8 mouse cellular contexts compared by ENCODE assay signal in the genomic region with DNA sequence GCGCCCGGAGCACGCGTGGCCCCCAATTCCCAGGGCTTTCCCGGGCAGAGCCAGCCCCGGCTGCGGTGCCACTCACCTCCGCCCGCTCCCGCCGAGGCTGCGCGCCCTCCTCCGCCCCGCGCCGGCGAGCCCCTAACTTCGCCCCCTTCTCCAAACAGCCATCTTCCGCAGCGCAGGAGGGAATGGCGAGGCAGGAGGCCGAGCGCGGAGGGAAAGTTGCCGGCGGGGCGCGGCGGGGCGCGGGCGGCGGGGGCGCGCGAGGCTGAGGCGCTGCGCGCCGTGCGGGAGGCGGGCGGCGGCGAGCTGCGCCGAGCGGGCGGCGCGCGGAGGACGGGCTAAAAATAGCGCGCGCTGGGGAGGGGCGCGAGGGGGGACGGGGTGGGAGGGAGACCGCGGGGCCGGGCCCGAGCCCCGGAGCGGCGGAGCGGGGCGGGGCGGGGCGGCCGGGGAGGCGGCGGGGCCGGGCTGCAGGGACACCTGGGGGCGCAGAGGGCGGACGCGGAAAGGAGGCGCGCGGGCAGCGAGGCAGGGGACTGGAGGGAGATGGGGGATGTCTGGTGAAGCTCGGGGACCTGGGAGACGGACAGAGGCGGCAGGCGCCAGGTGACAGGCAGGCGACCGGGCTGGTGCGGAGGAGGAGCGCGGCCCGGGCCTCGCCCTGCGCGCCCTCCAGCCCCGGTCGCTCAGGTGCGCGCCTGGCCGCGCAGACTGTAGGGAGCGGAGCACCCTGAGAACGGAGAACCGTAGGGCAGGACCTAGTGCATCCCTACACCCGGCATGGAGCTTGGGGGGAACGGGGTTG. TPM values are rescaled to one million over a fixed set of nuclear protein-coding genes. Genes with fewer than 3 reads are reported as not detected.
A peak's percentile ranks its signal among the peaks of the same experiment; 100 is the strongest.
DNase-seq lines count a peak whose midpoint lies in the region; ATAC-seq and TF ChIP-seq lines count a peak whose summit lies in the region.

No protein-coding gene starts in this region.

- no peak for TF ChIP-seq POLR2A in brain, embryonic 14.5 days (IDR thresholded peaks at IDR 0.05; ENCODE audit: borderline replicate concordance, extremely low read depth, insufficient read depth, insufficient read length, poor library complexity, severe bottlenecking)
- no peak for TF ChIP-seq POLR2A in limb, embryonic 14.5 days (IDR thresholded peaks at IDR 0.05; ENCODE audit: borderline replicate concordance, extremely low read depth, insufficient read depth, insufficient read length)

- H3K27ac ChIP-seq in forebrain, embryonic 12.5 days: peak overlapping the region; percentile 31; the same call in 1 of the 2 replicates
- H3K27ac ChIP-seq in hindbrain, embryonic 15.5 days (replicated peaks): peak overlapping the region; percentile 79
- H3K27ac ChIP-seq in limb, embryonic 14.5 days (replicated peaks; ENCODE audit: low read depth, low read length): no peak overlapping the region
- no peak overlapping the region for H3K27ac ChIP-seq in neural tube, embryonic 11.5 days (ENCODE audit: low read depth, low read length)

- H3K36me3 ChIP-seq in erythroblast, embryonic 14.5 days (ENCODE audit: control insufficient read depth): no peaks in the 10 kb centered on the region
- H3K36me3 ChIP-seq in forebrain, embryonic 12.5 days (replicated peaks): no peaks in the 10 kb centered on the region
- no peaks in the 10 kb centered on the region for H3K36me3 ChIP-seq in hindbrain, embryonic 15.5 days
- H3K36me3 ChIP-seq in limb, embryonic 14.5 days (ENCODE audit: control insufficient read depth, insufficient read depth, low read length): no peaks in the 10 kb centered on the region
- H3K36me3 ChIP-seq in neural tube, embryonic 11.5 days (ENCODE audit: control insufficient read depth, insufficient read depth, low read length): no peaks in the 10 kb centered on the region

- H3K4me1 ChIP-seq in erythroblast, embryonic 14.5 days (ENCODE audit: control insufficient read depth): no peaks in the 10 kb centered on the region
- H3K4me1 ChIP-seq in forebrain, embryonic 12.5 days: peaks cover 5% of the 10 kb centered on the region; the same call in 1 of the 2 replicates
- peaks cover 10% of the 10 kb centered on the region; the same call in 1 of the 2 replicates for H3K4me1 ChIP-seq in hindbrain, embryonic 15.5 days (replicated peaks)
- no peaks in the 10 kb centered on the region for H3K4me1 ChIP-seq in limb, embryonic 14.5 days (ENCODE audit: control insufficient read depth, insufficient read depth, low read length)
- no peaks in the 10 kb centered on the region for H3K4me1 ChIP-seq in neural tube, embryonic 11.5 days (ENCODE audit: control insufficient read depth, insufficient read depth, low read length)

- peak; percentile 74 for DNase-seq in brain, embryonic 14.5 days (ENCODE audit: low read depth)
- DNase-seq in limb, embryonic 14.5 days (ENCODE audit: low spot score): peak; percentile 20
- DNase-seq in neural tube, embryonic 11.5 days (ENCODE audit: low spot score): peak; percentile 49
- DNase-seq in thymus, postnatal 25 days: peak; percentile 36

- H3K4me2 ChIP-seq in forebrain, embryonic 12.5 days: peak overlapping the region; percentile 84
- peak overlapping the region; percentile 80 for H3K4me2 ChIP-seq in hindbrain, embryonic 15.5 days
- H3K4me2 ChIP-seq in limb, embryonic 14.5 days (replicated peaks; ENCODE audit: low read depth, low read length, severe bottlenecking): peak overlapping the region; percentile 92
- peak overlapping the region; percentile 67 for H3K4me2 ChIP-seq in neural tube, embryonic 11.5 days (ENCODE audit: low read depth)

- 1% methylated on average over 73 of the region's 107 CpGs for WGBS in forebrain, embryonic 12.5 days
- WGBS in hindbrain, embryonic 15.5 days: under 1% methylated on average over 63 of the region's 107 CpGs
- WGBS in limb, embryonic 14.5 days: under 1% methylated on average over 36 of the region's 107 CpGs
- under 1% methylated on average over 70 of the region's 107 CpGs for WGBS in neural tube, embryonic 11.5 days

- peak overlapping the region; percentile 16 for H3K4me3 ChIP-seq in erythroblast, embryonic 14.5 days (replicated peaks)
- peak overlapping the region; percentile 74 for H3K4me3 ChIP-seq in forebrain, embryonic 12.5 days (replicated peaks)
- H3K4me3 ChIP-seq in hindbrain, embryonic 15.5 days: peak overlapping the region; percentile 82
- H3K4me3 ChIP-seq in limb, embryonic 14.5 days (replicated peaks; ENCODE audit: low read length): peak overlapping the region; percentile 69
- peak overlapping the region; percentile 71 for H3K4me3 ChIP-seq in neural tube, embryonic 11.5 days (ENCODE audit: low read depth, low read length)

- TF ChIP-seq CTCF in brain, embryonic 14.5 days (IDR thresholded peaks at IDR 0.05; ENCODE audit: borderline replicate concordance, extremely low read depth, insufficient read depth, insufficient read length): no peak

- no peak for ATAC-seq in erythroblast, adult 5-6 weeks (replicated peaks; ENCODE audit: low FRiP score, poor library complexity, severe bottlenecking)
- ATAC-seq in forebrain, embryonic 12.5 days (ENCODE audit: low FRiP score): peak; percentile 90
- peak; percentile 94 for ATAC-seq in hindbrain, embryonic 15.5 days (ENCODE audit: low FRiP score, low read depth)
- ATAC-seq in limb, embryonic 14.5 days (ENCODE audit: low FRiP score, low read depth): peak; percentile 86
- peak; percentile 80 for ATAC-seq in neural tube, embryonic 11.5 days (ENCODE audit: insufficient read depth, low FRiP score, low TSS enrichment)

- H3K27me3 ChIP-seq in erythroblast, embryonic 14.5 days (ENCODE audit: control insufficient read depth): peaks cover 28% of the 10 kb centered on the region
- H3K27me3 ChIP-seq in forebrain, embryonic 12.5 days: peaks cover 17% of the 10 kb centered on the region
- H3K27me3 ChIP-seq in hindbrain, embryonic 15.5 days: 0 out of 2 replicates have a peak, but pooled peaks cover 7% of the 10 kb centered on the region
- H3K27me3 ChIP-seq in limb, embryonic 14.5 days (ENCODE audit: control insufficient read depth, insufficient read depth, low read length): no peaks in the 10 kb centered on the region
- H3K27me3 ChIP-seq in neural tube, embryonic 11.5 days (ENCODE audit: control insufficient read depth, insufficient read depth, low read length): peaks cover 12% of the 10 kb centered on the region

- H3K9ac ChIP-seq in forebrain, embryonic 12.5 days: peak overlapping the region; percentile 63
- peak overlapping the region; percentile 71 for H3K9ac ChIP-seq in hindbrain, embryonic 15.5 days
- peak overlapping the region; percentile 67 for H3K9ac ChIP-seq in limb, embryonic 14.5 days (ENCODE audit: low read depth, low read length, severe bottlenecking)
- peak overlapping the region; percentile 53 for H3K9ac ChIP-seq in neural tube, embryonic 11.5 days (ENCODE audit: low read length)

- no peaks in the 10 kb centered on the region for H3K9me3 ChIP-seq in erythroblast, embryonic 14.5 days (ENCODE audit: control insufficient read depth, low read length)
- no peaks in the 10 kb centered on the region for H3K9me3 ChIP-seq in forebrain, embryonic 12.5 days
- H3K9me3 ChIP-seq in hindbrain, embryonic 15.5 days: no peaks in the 10 kb centered on the region
- no peaks in the 10 kb centered on the region for H3K9me3 ChIP-seq in limb, embryonic 14.5 days (ENCODE audit: control insufficient read depth, low read length)
- no peaks in the 10 kb centered on the region for H3K9me3 ChIP-seq in neural tube, embryonic 11.5 days (ENCODE audit: control insufficient read depth, low read length)

RNA-seq across cellular contexts. Expression of a gene that starts 10.0 kb away (rescaled TPM):
- polyA plus RNA-seq in erythroblast, embryonic 14.5 days (2012): not detected in 2 replicates
- 0.63 and 1.7 TPM in 2 replicates for total RNA-seq in erythroblast, adult 5-6 weeks (2015; ENCODE audit: low replicate concordance)
- total RNA-seq in erythroblast, adult 5-6 weeks (2017; ENCODE audit: low replicate concordance): 0.94 and 3.5 TPM in 2 replicates
- polyA plus RNA-seq in brain, embryonic 14.5 days (2012; rRNA removed): 8.2 and 11.0 TPM in 2 replicates
- 9.3 and 11.5 TPM in 2 replicates for polyA plus RNA-seq in forebrain, embryonic 12.5 days (2016; fragmentation: Nextera tagmentation; extraction: Ambion mirVana)
- 12.3 and 16.5 TPM in 2 replicates for polyA plus RNA-seq in hindbrain, embryonic 15.5 days (2015; fragmentation: Nextera tagmentation; extraction: Ambion mirVana)
- polyA plus RNA-seq in limb, embryonic 14.5 days (2012; rRNA removed): 7.4 and 7.8 TPM in 2 replicates
- polyA plus RNA-seq in limb, embryonic 14.5 days (2014; fragmentation: Nextera tagmentation; extraction: Ambion mirVana): 9.7 TPM in 2 replicates
- 10.8 and 10.9 TPM in 2 replicates for polyA plus RNA-seq in neural tube, embryonic 11.5 days (2014; fragmentation: Nextera tagmentation; extraction: Ambion mirVana)

Comparison
In these comparisons a context has a peak if more than half of its experiments do, and no peak if none do; other contexts are left out.
1. H3K4me3 ChIP-seq: peak in every context shown above with its lines; median percentile 82 in hindbrain, embryonic 15.5 days; 74 in forebrain, embryonic 12.5 days; 71 in neural tube, embryonic 11.5 days; 69 in limb, embryonic 14.5 days; 16 in erythroblast, embryonic 14.5 days.
2. DNase-seq: peak in every context shown above with its lines; median percentile 74 in brain, embryonic 14.5 days; 49 in neural tube, embryonic 11.5 days; 36 in thymus, postnatal 25 days; 20 in limb, embryonic 14.5 days.
3. H3K27ac ChIP-seq: peak in forebrain, embryonic 12.5 days (single experiment) and hindbrain, embryonic 15.5 days (single experiment); none in limb, embryonic 14.5 days (single experiment) and neural tube, embryonic 11.5 days (single experiment).
4. Peak in every context shown above with its lines, with median percentiles within 50 percentile points of each other: H3K4me2 ChIP-seq and H3K9ac ChIP-seq.